Mouse (Mus musculus): ENCODE measurements around the gene Ipo8.

The Ipo8 gene

GRCm38 (mm10) chr6:148761475-148761874 lies 69.8 kb downstream of the Ipo8 start:
- in situ Hi-C loops (cut with MboI; ENCODE audit: unreplicated experiment in 2 of 2), result no loop called here

- in situ Hi-C loops (cut with MboI; ENCODE audit: unreplicated experiment in 2 of 2), result no loop called here
Observed at GRCm38 (mm10) chr6:148756535-148756934, 74.7 kb downstream of the Ipo8 start.

- in situ Hi-C loops (cut with MboI; ENCODE audit: unreplicated experiment in 2 of 2), result no loop called here
Observed at GRCm38 (mm10) chr6:148751400-148751799, 79.9 kb downstream of the Ipo8 start.

GRCm38 (mm10) chr6:148750183-148750582 lies 81.1 kb downstream of the Ipo8 start:
- in situ Hi-C loops (cut with MboI; ENCODE audit: unreplicated experiment in 2 of 2), result no loop called here

GRCm38 (mm10) chr6:148740521-148741226 lies 90.6 kb downstream of the Ipo8 start:
- in situ Hi-C loops (cut with MboI; ENCODE audit: unreplicated experiment in 2 of 2), result no loop called here

- in situ Hi-C loops (cut with MboI; ENCODE audit: unreplicated experiment in 2 of 2), result no loop called here
Observed at GRCm38 (mm10) chr6:148736390-148736789, 94.9 kb downstream of the Ipo8 start.

GRCm38 (mm10) chr6:148734012-148734411 lies 97.3 kb downstream of the Ipo8 start:
- in situ Hi-C loops (cut with MboI; ENCODE audit: unreplicated experiment in 2 of 2), result no loop called here

- in situ Hi-C loops (cut with MboI; ENCODE audit: unreplicated experiment in 2 of 2), result no loop called here
Observed at GRCm38 (mm10) chr6:148732920-148733319, 98.3 kb downstream of the Ipo8 start.

DNA sequence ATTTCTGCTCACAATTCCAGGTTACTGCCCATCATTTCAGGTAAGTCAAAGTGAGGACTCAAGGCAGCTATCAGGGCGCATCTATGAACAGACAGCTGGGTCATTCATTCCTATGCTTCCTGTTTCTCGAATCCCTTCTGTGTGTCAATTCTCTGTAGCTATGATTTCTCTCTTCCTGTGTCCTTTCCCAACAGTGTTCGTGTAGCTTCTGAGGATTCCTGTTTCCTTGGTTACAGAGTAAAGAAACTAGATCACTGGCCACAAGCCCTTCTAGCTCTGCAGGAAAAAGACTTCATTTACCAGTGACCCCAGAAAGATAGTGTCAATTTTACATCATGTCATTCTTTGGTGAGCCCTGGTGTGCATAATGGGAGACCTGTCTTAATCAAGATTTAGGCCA lies 102.7 kb downstream of the Ipo8 start:
- in situ Hi-C loops (cut with MboI; ENCODE audit: unreplicated experiment in 2 of 2), result no loop called here

- in situ Hi-C loops (cut with MboI; ENCODE audit: unreplicated experiment in 2 of 2), result no loop called here
Observed at GRCm38 (mm10) chr6:148727871-148728524, 103.3 kb downstream of the Ipo8 start.

DNA sequence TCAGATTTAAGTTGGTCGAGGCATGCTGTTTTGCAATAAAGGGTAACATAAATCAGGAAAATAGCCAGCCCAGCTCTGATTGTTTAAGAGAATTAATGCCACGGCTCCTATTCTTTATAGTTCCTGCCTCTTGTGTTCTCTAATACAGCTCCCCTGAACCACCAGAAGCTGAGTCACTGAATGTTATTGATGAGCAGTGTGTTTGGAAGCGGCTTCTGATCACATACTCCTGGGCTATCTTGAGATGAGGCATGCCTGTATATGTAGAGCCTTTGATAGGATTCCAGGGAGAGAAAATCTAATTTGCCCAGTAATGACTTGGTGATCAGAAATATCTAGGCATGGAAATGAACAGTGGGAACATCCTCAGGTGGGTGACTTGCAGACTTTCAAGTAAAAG lies 106.8 kb downstream of the Ipo8 start:
- in situ Hi-C loops (cut with MboI; ENCODE audit: unreplicated experiment in 2 of 2), result loop anchor here in 1 of 2 experiments (25.0 kb wide), 1 partner anchor 388 kb away; the partner anchor contains the start of gene Dennd5b
